Mouse (Mus musculus): Measurements from ENCODE around the gene Clic3.
"Not testable (repeated sequence)": the region's sequence is repeated elsewhere in the genome, so short reads cannot be mapped to it uniquely, and the experiment has no call there.

Gene Clic3

GRCm38 (mm10) chr2:25456205-25456953 lies at the start of gene Clic3:
Gene Clic3 (plus strand): TSS chr2:25456838.
- DNase-seq, result no peak

GRCm38 (mm10) chr2:25408908-25409307 lies 47.7 kb upstream of the Clic3 start:
- DNase-seq, result no peak

- DNase-seq, result not testable (repeated sequence)
These were observed 43.2 kb upstream of the Clic3 start for GRCm38 (mm10) chr2:25413436-25413835.

- no peak for DNase-seq
These were observed 39.2 kb upstream of the Clic3 start for GRCm38 (mm10) chr2:25417426-25417825.

- peak; percentile 40 for DNase-seq
These were observed 34.7 kb upstream of the Clic3 start for GRCm38 (mm10) chr2:25421896-25422295.

- DNase-seq, result no peak
These were observed 33.8 kb upstream of the Clic3 start, which contains the start of gene Fut7 for GRCm38 (mm10) chr2:25422587-25423410. Gene Fut7 (plus strand): TSS chr2:25423267.

- DNase-seq, result no peak
These were observed 33.0 kb upstream of the Clic3 start for GRCm38 (mm10) chr2:25423626-25424025.

- DNase-seq, result no peak
These were observed 31.2 kb upstream of the Clic3 start for GRCm38 (mm10) chr2:25425481-25425880.

GRCm38 (mm10) chr2:25426721-25427191 lies 29.9 kb upstream of the Clic3 start:
- peak; percentile 79 for DNase-seq

GRCm38 (mm10) chr2:25427256-25427655 lies 29.4 kb upstream of the Clic3 start:
- no peak for DNase-seq

GRCm38 (mm10) chr2:25428442-25429236 lies 28.0 kb upstream of the Clic3 start, which contains the start of gene Abca2:
Gene Abca2 (plus strand): TSS chr2:25428703.
- DNase-seq, result peak; percentile 95

GRCm38 (mm10) chr2:25429435-25430180 lies 27.0 kb upstream of the Clic3 start:
- DNase-seq, result peak; percentile 34

- peak; percentile 42 for DNase-seq
These were observed 26.0 kb upstream of the Clic3 start for GRCm38 (mm10) chr2:25430395-25431233.

- DNase-seq, result no peak
These were observed 25.3 kb upstream of the Clic3 start for GRCm38 (mm10) chr2:25431308-25431855.

- no peak for DNase-seq
These were observed 24.1 kb upstream of the Clic3 start for GRCm38 (mm10) chr2:25432326-25433098.

GRCm38 (mm10) chr2:25433101-25433500 lies 23.5 kb upstream of the Clic3 start:
- no peak for DNase-seq

GRCm38 (mm10) chr2:25434292-25434691 lies 22.3 kb upstream of the Clic3 start:
- no peak for DNase-seq

GRCm38 (mm10) chr2:25436286-25436820 lies 20.3 kb upstream of the Clic3 start:
- no peak for DNase-seq

- DNase-seq, result no peak
These were observed 15.6 kb upstream of the Clic3 start for GRCm38 (mm10) chr2:25441067-25441466.

- DNase-seq, result no peak
These were observed 14.0 kb upstream of the Clic3 start for GRCm38 (mm10) chr2:25442682-25443081.

Data from kidney, adult 18-20 months (tissue).